Mouse (Mus musculus): ENCODE measurements around the gene Chrnd.

Chrnd gene

GRCm38 (mm10) chr1:87227160-87227550 lies 36.7 kb downstream of the Chrnd start:
- DNase-seq (ENCODE audit: low spot score in 2 of 2): no peak

GRCm38 (mm10) chr1:87230606-87231005 lies 40.2 kb downstream of the Chrnd start:
- DNase-seq (ENCODE audit: low spot score in 2 of 2): no peak

- DNase-seq (ENCODE audit: low spot score in 2 of 2): no peak
Observed at GRCm38 (mm10) chr1:87232197-87232596, 41.8 kb downstream of the Chrnd start.

- no peak for DNase-seq (ENCODE audit: low spot score in 2 of 2)
Observed at GRCm38 (mm10) chr1:87239056-87239455, 48.6 kb downstream of the Chrnd start.

- DNase-seq (ENCODE audit: low spot score in 2 of 2): no peak
Observed at GRCm38 (mm10) chr1:87243021-87243420, 52.6 kb downstream of the Chrnd start.

- DNase-seq (ENCODE audit: low spot score in 2 of 2): no peak
Observed at GRCm38 (mm10) chr1:87245430-87245829, 55.0 kb downstream of the Chrnd start.

GRCm38 (mm10) chr1:87245929-87246815 lies 55.8 kb downstream of the Chrnd start:
- DNase-seq (ENCODE audit: low spot score in 2 of 2): peak; percentile 53 to 55
